Mouse (Mus musculus) left cerebral cortex, adult 18-20 months (tissue): ENCODE results near the gene Tln2. TPM values are rescaled to one million over a fixed set of nuclear protein-coding genes. Genes with fewer than 3 reads are reported as not detected.

Source experiments
- DNase-seq, 2 experiments: peaks; one replicate each; pipeline ENCODE4 v3.0.0; 2021 to 2022; ENCODE audit warnings: low spot score in 2 of 2, mixed read lengths in 1 of 2
- total RNA-seq, 2 experiments: library from RNA; stranded (reverse); gene quantifications; 2 replicates each; pipeline ENCODE4 v1.2.3; 2021

Gene Tln2
- total RNA-seq, 2 experiments from 2014 or later: 81.5 to 85.2 TPM

- no peak for DNase-seq
Measured at GRCm38 (mm10) chr9:67549332-67549731, 10.2 kb downstream of the Tln2 start.

GRCm38 (mm10) chr9:67546650-67547049, 12.9 kb downstream of the Tln2 start:
- no peak for DNase-seq

- DNase-seq: no peak
Measured at GRCm38 (mm10) chr9:67545794-67546193, 13.7 kb downstream of the Tln2 start.

- no peak for DNase-seq
Measured at GRCm38 (mm10) chr9:67544783-67545182, 14.7 kb downstream of the Tln2 start.

- no peak for DNase-seq
Measured at GRCm38 (mm10) chr9:67541948-67542347, 17.6 kb downstream of the Tln2 start.

- DNase-seq: no peak
Measured at GRCm38 (mm10) chr9:67539776-67540706, 19.5 kb downstream of the Tln2 start.

- DNase-seq: no peak
Measured at GRCm38 (mm10) chr9:67534420-67534819, 25.1 kb downstream of the Tln2 start.

GRCm38 (mm10) chr9:67533260-67533659, 26.2 kb downstream of the Tln2 start:
- DNase-seq: no peak

GRCm38 (mm10) chr9:67532631-67533030, 26.9 kb downstream of the Tln2 start:
- no peak for DNase-seq

GRCm38 (mm10) chr9:67529600-67529999, 29.9 kb downstream of the Tln2 start:
- no peak for DNase-seq

GRCm38 (mm10) chr9:67527726-67528125, 31.8 kb downstream of the Tln2 start:
- DNase-seq: no peak

- DNase-seq: no peak
Measured at GRCm38 (mm10) chr9:67521736-67522135, 37.8 kb downstream of the Tln2 start.

GRCm38 (mm10) chr9:67509510-67509909, 50.0 kb downstream of the Tln2 start:
- DNase-seq: no peak

GRCm38 (mm10) chr9:67504669-67505260, 54.7 kb downstream of the Tln2 start:
- no peak for DNase-seq

GRCm38 (mm10) chr9:67501801-67502200, 57.7 kb downstream of the Tln2 start:
- no peak for DNase-seq

- DNase-seq: peak in 1 of 2 experiments; percentile 17
Measured at GRCm38 (mm10) chr9:67496368-67496767, 63.1 kb downstream of the Tln2 start.

- DNase-seq: no peak
Measured at GRCm38 (mm10) chr9:67495350-67495749, 64.2 kb downstream of the Tln2 start.

- DNase-seq: no peak
Measured at GRCm38 (mm10) chr9:67493876-67494552, 65.5 kb downstream of the Tln2 start.

GRCm38 (mm10) chr9:67489370-67489769, 70.1 kb downstream of the Tln2 start:
- DNase-seq: no peak

- no peak for DNase-seq
Measured at GRCm38 (mm10) chr9:67486621-67487020, 72.9 kb downstream of the Tln2 start.

- DNase-seq: no peak
Measured at GRCm38 (mm10) chr9:67485169-67486072, 74.1 kb downstream of the Tln2 start.
